Mouse (Mus musculus) kidney, adult 11 months (tissue): ENCODE measurements at regions not wholly inside any gene's neighbourhood (a gene's known extent, or its start where the extent isn't known, plus 50 kb on each side); places are given as distances from the start of the nearest gene placed in this dataset.
A peak's percentile ranks its signal among the peaks of the same experiment; 100 is the strongest.

Experiments used
- DNase-seq: peaks from one replicate; pipeline ENCODE4 v3.0.0; 2022

DNA sequence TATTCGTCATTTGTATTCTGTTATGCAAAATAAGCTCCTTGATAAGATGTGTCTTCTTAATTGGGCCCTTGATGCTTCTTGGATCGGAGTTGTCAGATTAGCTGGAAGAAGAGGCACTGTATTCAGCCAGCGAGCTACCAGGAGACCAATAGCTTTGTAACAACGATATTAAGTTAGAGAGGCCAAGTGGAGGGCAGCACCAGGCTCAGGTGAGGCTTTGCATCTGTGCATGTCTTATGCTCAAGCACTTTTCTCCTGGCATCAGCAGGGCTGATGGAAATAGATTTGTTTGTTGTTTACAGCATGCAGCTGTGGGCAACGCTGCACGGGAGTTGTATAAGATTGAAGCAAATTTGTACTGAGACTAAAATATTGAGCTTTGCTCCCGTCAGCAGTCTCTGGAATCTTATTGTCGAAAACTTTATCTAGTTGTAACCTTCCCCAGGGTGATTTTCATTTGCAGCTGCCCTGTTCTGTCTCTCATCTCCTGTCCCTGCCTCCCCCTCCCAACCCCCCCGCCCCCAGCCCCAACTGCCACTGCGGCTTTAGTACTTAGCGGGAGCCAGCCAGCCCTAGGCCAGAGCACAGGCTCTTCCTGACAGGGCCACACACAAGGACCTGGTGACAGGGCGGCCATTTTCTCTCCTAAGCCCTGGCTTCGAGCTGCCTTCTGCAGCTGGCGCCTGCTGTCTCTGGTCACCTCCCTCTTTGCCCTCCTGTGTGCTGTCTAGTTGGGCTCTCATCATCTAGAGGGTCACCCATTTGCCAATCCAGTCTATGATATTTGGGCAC is 247.3 kb downstream of the Tshz3 start:
- DNase-seq, result no peak

GRCm38 (mm10) chr7:36949511-36949910 is 251.6 kb downstream of the Tshz3 start:
- no peak for DNase-seq

DNA sequence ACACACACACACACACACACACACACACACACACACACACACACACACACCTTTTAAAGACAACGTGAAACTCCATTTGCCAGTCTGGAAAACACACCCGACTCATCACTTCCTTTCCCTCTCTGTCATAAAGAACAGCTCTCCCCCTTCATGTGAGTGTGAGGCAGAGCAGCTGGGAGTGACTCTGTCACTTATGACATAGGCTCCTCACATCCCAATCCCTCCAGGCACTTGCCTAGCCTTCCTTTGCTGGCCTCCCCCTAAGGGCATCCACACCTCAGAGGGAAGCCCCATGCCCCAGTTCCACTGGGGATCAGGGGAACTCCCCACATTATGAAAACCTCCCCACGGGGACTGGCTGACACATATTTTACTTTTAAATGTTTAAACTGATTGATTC is 257.5 kb downstream of the Tshz3 start:
- DNase-seq, result no peak

DNA sequence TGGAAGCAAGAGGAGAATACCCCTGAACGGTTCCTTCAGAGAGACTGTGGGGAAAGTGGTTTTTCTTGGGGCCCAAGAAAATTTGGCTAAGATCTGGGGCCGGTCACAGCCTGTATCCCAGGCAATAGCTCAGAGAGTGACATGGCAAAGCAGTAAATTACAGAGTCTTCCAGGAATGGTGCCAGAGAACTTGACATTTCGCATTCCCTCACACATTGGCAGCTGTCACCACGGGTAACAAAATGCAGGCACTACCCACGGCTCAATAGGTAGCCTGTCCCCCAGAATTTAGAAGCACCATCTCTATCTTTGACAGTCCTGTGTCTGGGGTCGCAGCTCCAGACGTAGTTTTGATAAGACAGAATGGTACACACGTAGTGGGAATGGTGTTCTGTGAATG is 260.3 kb downstream of the Tshz3 start:
- DNase-seq, result no peak

GRCm38 (mm10) chr7:36971772-36972171 is 273.9 kb downstream of the Tshz3 start:
- no peak for DNase-seq

GRCm38 (mm10) chr7:36973654-36974320 is 275.9 kb downstream of the Tshz3 start:
- no peak for DNase-seq

DNA sequence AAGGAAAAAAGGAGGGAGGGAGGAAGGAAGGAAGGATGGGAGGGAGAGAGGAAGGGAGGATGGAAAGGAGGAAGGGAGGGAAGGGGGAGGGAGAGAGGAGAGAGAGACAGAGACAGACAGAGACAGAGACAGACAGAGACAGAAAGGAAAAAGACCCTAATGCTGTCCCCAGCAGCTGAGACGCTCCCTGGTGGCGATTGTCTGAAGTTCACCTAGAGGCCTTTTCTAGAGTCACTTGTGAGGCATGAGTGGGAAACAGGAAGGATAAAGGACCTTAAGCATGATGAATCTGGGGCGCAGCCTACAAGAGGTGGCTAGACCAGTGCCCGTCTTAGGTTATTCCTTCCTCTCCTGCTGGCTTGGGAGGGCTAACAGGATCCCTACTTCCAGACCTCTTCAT is 276.7 kb downstream of the Tshz3 start:
- DNase-seq, result no peak

DNA sequence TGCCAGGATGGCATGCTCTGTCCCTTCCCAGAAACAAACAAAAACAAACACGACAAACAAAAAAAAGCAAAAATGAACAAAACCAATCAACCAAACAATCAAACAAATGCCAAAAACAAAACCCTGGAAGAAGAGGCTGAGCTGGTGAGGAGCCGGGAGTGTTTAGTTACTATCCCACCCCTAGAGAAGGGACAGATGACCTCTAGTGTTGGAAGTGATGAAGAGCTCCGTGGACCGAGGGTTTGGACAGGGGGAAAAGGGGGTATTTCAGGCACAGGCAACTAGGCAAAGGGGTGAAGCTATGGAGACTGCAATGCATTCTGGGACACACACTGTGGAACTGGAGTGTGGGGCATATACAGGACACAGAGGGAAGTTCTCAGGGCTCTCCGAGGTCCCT is 277.6 kb downstream of the Tshz3 start:
- no peak for DNase-seq

GRCm38 (mm10) chr7:36977819-36978218 is 279.9 kb downstream of the Tshz3 start:
- DNase-seq, result no peak

DNA sequence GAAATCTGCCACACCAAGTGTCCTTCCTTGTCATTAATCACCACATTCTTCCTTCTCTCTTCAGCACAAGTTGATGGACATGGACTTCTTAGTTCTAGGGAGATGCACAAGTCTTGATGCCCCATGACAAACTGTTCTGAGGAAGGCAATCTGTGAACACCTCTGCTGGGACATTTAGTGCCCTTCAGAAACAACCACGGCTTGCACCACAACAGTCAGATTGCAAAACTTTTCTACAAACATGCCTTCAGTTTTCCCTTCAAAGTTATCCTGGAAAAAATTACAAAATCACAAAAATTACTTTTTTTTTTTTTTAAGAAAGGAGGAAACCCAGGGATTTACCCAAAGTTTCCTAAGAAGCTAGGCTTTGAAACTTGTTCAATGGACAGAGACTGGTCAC is 291.5 kb downstream of the Tshz3 start:
- no peak for DNase-seq

- DNase-seq, result no peak
These were observed 306.7 kb downstream of the Tshz3 start for GRCm38 (mm10) chr7:37004601-37005000.

- no peak for DNase-seq
These were observed 307.8 kb downstream of the Tshz3 start for GRCm38 (mm10) chr7:37005701-37006100.

- DNase-seq, result no peak
These were observed 309.0 kb downstream of the Tshz3 start for GRCm38 (mm10) chr7:37006921-37007320.

DNA sequence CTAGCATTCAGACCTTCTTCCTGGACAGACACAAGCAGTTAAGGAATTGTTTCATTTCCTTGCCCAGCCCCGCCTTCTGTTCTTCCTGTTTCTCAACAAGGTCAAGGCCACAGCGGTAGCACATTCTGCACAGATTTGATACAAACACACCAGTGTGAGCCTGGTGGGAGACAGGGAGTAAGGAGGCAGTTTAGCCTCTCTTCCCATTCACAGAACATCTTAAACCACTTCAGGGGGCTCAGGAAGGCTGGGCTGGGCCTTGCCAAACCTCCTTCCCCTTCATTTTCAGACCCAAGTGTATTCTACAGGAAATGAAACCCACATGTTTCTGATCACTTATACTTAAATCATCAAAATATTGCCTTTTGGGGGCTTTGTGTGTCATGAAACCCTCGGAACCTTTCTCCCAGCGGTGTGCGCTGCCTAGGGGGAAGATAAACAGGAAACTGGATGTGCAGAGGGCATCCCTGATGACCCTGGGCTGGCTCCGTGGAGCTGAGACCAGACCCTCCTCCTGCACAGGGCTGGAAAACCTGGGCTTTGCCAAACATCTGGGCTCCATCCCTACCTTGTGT is 313.3 kb downstream of the Tshz3 start:
- peak; percentile 11 for DNase-seq

DNA sequence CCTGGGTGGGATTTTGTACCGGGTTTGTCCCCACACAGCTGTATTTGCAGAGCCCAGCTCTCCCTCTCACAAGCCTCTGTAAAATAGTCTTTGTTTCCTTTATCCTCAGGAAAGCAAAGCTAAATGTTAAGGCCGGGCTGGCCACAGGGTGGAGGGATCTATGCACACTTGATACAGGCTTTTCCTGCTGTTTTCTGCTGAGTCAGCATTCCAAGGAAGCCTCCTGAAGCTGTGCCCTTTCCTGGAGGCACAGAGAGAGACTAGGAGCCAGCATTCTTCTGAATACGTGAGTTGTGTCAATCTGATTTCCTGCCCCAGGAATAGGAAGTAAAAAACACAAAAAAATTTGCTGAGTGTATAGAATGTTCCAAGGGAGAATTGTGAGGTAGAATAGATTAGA is 322.2 kb downstream of the Tshz3 start:
- no peak for DNase-seq

DNA sequence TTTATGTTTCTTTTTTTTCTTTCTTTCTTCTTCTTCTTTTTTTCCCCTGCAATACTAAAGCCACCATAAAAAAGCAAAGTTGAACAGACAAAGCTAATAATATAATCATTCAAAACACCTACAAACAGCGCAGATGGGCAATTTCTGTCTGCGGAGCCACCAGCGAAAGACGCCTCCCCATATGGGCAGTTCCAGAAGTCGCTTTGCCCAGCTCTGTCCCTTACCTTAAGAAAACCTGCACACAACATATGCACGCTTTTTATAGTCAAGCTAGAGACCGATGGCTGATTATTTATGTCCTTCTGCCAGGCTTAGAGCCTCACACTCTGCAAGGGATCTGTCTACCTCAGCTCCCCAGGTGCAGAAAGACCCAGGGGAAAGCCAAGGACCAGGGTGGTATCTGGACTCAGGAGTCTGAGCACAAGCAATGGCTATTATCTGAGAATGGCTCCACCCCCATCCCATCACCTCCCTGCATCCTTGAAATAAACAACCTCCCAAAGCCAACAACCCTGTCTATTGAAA is 326.6 kb downstream of the Tshz3 start:
- DNase-seq, result no peak

DNA sequence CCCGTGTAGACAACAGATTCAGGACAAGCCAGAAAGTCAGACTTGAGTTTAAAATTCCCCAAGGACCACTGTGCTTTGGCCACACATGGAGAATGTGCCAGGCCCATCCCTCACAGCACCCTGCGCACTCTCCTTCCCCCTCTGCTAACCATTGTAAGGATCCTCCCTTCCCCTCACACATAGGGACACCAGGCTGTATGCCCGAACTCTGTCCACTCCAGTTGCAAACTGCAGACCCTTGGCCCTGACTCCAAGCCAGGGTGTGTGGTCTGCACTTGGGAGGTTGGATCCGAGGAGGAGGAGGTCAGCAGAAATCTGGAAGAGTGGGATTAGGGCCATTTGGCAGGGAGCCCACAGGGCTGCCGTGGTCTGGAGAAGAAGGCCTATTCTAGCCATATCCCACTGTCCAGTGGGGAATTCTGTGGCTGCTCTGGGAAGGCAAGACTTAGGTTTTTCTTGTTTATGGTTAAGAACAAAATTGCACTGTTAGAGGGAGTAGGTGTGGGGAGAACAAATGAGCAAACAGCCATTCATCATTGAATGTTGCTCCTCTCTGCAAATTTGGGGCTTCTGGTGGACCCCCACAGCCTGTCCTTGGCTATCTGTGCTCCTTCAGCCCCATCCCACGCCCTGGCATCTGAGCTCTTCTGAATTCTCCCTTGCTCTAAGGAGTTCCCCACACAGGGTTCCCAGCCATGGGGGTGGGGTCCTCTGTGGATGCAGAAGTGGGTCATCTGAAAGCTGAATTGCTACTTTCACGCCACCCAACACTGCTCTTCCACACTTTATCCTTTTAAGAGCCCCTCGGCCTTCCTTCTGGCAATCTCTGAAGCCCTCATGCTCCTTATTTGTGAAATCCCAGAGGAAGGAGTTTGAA is 366.9 kb downstream of the Tshz3 start:
- DNase-seq, result no peak

GRCm38 (mm10) chr7:37077698-37078097 is 379.8 kb downstream of the Tshz3 start:
- DNase-seq, result no peak

DNA sequence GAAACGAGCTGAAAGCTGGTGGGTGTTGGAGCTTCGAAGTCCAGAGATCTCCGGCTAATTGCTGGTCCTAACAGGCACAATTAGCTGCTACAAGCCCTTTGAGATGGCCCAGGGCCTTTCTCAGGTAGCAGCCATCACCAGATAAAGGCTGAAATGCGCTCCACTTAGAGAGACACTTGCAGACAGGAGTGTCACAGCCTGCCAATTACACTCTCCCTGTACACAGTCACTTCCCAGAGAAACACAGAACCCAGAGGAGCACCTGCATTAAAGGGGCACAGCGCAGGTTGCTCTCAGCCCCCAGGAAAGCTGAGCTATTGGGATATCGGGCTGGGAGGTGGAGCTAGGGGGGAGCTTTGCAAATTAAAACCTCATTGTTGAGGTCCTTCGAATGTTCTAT is 380.2 kb downstream of the Tshz3 start:
- no peak for DNase-seq

DNA sequence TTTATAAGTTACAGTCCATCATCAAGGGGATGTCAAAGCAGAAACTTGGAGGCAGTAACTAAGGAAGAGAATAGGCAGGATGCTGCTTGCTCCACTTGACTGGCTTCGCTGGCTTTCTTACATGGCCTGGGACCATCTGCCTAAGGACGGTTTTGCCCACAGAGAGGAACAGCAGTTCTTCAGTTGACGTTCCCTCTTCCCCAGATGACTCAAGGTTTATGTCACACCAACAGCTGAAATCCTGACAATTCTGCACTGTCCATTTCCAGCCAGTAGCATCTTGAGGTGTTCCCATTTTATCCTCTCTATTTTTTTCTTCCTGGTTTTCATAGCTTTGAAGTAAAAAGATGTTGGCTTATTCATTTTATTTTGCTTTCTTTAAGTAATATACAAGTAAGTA is 391.8 kb downstream of the Tshz3 start:
- DNase-seq, result no peak

DNA sequence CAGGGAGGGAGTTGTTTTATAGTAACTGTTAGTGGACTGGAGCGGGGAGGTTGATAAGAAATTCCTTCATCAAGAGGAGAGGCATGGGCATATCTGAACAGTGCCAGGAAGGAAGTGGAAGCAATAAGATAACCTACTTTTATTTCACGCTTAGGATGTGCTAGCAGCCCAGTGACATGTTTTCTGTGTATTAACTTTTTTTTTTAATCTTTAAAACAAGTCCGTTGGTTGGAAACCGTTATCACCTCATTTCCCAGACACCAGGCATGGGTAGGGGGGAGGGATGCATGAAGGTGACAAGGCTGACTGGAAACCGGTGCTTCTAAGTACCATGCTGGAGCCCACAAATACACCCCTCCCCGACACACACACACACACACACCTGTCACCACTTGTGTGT is 394.7 kb downstream of the Tshz3 start:
- DNase-seq, result no peak

- no peak for DNase-seq
These were observed 395.8 kb downstream of the Tshz3 start for GRCm38 (mm10) chr7:37093721-37094120.

GRCm38 (mm10) chr7:37095839-37096238 is 397.9 kb downstream of the Tshz3 start:
- no peak for DNase-seq
